Mouse (Mus musculus): ENCODE results near the gene Cct3.
A peak's percentile ranks its signal among the peaks of the same experiment; 100 is the strongest.
"Not testable (repeated sequence)": the region's sequence is repeated elsewhere in the genome, so short reads cannot be mapped to it uniquely, and the experiment has no call there.

Gene Cct3

DNA sequence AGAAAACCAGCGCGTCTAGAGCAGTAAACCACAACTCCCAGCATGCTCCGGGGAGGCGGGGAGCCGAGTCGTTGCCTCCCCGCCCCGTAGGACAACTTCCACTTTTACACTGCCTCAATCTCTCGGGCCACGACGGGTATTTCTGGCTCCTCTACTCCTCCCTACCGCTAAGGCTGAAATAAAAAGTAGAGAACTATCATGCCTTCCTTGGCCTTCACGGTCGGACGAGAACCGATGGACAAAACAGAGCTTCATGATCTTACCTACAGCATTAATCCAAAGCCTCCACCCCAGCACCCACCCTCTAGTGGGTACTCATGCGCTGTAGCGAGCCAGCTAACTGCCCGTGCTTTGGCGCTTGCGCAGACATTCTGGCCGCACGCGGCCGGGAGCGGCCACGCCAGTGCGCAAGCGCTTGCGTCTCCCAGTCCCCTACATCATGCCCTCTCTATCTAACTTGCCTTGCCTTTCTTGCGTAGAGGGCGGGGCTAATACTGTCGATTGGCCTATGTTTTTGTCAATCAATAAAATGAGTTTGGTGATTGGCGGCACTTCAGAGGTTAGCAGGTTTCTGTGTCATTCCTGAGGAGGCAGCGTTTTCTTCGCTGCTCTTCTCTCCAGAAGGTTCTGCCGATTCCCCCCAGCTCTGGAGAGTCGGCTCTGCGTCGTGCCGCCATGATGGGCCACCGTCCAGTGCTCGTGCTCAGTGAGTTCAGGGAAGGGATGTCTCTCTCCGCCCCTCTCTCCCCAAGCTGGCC is at the start of gene Cct3, which contains the start of gene Tsacc:
Gene Cct3 (plus strand): TSS at position 556 of the 758 bp plus-strand sequence.
Gene Tsacc (minus strand): TSS at position 439 of the 758 bp plus-strand sequence.
- DNase-seq = peak; percentile 100

DNA sequence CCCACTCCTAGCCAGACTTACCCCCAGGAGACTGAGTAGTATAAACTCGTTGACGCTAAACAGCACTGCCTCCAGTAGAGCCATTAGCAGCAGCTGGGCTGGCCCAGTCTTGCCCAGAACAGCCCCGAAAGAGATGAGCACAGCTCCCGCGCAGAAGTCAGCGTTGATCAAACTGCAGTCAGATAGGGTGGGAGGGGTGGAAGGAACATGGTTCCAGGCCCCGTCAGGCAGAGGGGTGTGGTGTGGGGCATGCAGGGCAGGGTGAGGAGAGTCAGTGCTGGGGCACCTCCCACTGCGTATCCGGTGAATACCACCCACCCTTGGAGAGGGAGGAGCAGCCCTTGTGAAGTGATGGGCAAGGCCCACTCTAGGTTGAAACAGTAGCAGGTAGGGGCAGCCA is 49.2 kb upstream of the Cct3 start:
- no peak for DNase-seq

DNA sequence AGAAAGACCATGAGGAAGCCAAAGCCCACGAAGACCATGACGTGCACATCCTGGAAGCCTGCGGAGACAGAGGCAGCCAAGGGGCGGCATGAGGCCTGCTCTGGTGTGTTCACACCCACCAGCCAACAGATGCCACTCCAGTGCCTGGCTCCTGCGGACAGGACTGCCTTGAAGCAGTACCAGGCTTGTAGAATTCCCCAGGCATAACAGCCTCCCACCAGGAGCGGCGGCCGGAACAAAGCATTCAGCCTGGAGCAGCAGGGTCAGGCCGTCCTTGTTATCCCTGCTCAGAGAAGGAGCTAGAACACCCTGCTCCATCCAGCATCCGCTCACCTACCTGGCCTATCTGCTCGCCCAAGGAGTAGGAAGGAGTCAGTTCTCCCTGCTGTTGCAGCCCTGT is 48.5 kb upstream of the Cct3 start:
- no peak for DNase-seq

DNA sequence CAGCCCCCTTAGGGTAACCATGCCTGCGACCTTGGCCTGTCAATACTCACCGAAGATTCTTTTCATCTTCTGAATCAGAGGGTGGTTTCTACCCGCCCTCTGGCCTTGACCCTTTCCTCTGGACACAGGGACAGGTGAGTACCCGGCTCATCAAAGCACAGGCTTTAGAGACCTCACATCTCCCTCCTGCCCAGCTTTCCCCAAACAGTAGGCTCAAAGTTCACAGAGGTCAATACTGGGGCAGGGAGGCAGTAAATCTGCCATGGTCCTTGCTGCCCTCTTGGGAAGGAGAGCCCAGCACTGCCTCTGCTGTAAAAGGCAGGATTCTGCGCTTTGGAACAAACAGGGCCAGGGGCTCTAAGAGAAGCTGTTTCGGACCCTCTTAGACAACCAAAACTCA is 44.2 kb upstream of the Cct3 start:
- no peak for DNase-seq

DNA sequence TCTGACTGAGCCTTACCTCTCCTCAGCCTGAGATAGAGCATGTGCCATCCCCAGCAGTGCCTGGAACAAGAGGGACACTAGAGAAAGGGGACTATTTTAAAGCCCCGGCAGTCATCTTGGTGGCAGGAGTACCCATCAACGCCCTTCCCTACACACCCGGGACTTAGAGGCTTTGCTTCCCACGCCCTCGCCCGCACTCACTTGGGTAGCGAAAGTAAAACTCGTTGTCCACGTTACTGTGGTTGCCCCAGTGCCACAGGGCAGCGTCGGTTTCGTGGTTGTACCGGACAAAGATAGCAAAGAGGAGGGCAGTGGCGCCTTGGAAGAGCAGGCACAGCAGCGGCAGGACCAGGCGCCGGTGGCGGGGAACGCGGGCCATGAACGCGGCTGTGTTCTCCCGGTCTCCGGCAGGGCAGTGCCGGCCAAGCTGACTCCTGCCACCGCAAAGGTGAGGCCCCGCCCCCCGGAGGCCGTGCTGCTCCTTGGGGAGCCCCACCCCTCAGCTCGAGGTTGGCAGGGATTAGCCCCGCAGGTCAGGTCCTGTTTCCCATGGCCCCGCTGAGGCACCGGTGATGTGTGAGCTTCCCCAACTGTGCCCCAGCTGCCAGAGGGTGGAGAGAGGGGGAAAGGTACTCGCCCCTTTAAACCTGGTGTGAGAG is 42.5 kb upstream of the Cct3 start, which contains the start of gene Rhbg:
Gene Rhbg (minus strand): TSS at position 442 of the 659 bp plus-strand sequence.
- peak; percentile 58 for DNase-seq

DNA sequence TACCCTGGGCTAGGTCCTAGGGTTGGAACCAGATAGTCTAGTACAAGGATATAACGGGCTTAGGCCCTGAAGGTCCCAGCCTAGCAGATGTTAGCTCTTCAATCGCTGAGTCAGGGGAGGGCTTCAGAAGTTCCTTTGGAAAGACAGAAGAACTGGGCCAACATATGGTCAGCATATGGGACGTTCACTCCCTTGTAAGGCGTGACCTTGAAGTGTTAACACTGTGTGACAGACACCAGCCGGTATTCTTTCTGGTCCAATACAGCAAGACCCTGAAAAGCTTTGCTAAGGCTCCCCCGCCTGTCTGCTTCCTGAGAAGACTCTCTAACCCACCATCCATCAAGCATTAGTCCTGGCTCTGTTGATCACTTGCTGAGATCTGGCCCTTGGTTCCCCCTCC is 41.0 kb upstream of the Cct3 start:
- no peak for DNase-seq

DNA sequence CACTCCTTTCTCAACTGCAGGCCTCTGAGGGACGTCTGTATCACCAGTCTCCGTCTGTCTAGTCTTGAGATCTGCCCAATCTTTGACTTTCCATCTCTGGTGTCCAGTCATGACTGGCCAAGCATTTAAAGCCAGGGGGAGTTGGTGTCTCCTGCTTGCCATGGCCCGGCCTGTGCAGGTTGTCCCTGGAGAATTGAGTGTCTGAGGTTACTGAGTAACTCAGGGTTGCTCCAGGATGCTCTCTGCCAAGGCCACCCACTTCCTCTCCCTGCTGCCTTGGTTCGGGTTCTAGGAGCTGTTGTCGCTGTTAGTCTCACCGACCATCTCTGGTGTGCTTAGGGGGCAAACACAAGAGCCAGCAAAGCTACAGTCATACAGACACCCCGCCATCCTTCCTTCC is 40.5 kb upstream of the Cct3 start:
- DNase-seq = no peak

DNA sequence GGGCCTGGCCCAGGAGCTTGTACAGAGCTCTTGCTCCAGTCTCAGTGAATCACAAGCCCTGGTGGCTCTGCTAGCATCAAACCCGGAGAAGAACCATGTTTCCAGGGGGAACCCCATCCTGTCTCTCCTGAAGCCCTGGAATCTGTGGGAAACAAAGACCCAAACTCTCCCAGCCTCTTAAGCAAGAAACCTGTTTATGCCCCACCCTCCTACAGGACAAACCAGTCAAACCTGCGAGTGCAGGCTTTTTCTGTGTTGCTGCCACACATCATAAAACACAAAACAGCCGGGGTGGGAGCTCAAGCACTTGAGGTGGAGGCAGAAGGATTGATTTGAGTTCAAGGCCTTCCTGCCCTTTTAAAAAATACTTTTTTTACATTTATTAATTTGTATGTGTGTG is 34.6 kb upstream of the Cct3 start:
- no peak for DNase-seq

DNA sequence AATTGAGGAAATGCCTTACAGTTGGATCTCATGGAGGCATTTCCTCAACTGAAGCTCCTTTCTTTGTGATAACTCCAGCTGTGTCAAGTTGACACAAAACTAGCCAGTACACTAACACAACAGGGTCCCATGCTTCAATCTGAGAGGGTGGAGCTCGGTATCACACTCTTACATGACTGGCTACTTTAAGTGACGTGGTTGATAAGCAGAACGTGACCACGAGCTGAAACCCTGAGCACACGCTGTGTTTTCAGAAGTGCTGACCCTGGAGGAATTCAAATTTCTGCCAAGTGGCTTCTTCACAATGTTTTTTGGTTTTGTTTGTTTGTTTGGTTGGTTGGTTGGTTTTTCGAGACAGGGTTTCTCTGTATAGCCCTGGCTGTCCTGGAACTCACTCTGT is 28.9 kb upstream of the Cct3 start:
- DNase-seq = not testable (repeated sequence)

DNA sequence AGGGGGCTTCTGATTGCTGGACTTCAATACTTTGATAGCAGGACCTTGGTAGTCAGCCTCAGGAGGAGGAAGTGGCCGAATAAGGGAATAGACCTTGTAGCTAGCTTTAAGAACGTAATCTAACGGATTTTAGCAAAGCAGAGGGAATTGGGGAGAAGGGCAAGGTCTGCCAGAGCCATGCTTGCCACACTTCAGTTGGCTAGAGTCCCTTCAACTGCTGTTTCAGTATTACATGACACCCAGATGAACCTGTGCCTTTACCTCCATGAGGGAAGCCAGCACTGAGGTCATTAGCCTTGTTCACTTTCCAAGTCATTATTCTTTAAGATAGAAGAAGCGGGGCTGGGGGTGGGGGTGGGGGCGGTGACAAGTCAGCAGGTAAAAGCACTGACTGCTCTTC is 27.9 kb upstream of the Cct3 start:
- no peak for DNase-seq

DNA sequence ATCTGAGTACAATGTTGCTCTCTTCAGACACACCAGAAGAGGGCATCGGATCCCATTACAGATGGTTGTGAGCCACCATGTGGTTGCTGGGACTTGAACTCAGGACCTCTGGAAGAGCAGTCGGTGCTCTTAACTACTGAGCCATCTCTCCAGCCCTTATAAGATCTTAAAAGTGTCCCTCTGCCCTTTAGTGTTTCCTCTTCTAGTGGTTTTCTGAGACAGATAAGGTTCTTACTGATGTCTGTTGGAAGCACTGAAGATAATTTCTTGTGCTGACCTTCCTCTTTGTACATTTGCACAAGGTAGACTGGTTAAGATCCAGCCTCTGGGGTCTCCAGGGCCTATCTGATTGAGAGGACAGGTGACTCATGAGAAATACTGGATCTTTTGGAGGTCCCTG is 25.6 kb upstream of the Cct3 start:
- DNase-seq = not testable (repeated sequence)

DNA sequence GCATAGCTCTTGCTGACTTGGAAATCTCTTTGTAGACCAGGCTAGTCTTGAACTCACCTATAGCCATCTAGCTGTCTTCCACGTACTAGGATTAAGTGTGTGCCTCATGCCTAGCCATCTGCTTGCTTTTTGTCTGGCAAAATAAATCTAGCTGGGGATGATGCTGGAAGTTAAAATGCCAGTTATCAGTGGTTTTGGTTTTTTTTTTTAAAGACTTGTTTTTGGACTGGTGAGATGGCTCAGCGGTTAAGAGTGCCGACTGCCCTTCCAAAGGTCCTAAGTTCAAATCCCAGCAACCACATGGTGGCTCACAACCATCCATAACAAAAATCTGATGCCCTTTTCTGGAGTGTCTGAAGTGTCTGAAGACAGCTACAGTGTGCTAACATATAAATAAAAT is 25.1 kb upstream of the Cct3 start:
- no peak for DNase-seq

DNA sequence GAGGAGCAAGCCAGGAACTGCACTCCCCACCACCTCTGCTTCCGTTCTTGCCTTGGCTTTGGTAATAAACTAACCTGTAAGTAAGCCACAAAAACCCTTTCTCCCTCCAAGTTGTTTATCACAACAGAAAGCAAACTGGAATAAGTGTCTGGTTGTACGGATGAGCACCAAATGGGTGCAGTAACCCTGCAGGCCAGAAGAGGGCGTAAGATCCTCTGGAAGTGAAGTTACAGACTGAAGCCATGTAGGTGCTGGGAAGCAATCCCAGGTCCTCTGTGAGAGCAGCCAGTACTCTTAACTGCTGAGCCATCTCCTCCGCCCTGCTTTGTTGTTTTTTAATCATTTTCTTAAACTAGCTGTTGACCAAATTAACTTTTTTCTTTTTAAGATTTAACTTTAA is 22.9 kb upstream of the Cct3 start:
- DNase-seq = no peak

DNA sequence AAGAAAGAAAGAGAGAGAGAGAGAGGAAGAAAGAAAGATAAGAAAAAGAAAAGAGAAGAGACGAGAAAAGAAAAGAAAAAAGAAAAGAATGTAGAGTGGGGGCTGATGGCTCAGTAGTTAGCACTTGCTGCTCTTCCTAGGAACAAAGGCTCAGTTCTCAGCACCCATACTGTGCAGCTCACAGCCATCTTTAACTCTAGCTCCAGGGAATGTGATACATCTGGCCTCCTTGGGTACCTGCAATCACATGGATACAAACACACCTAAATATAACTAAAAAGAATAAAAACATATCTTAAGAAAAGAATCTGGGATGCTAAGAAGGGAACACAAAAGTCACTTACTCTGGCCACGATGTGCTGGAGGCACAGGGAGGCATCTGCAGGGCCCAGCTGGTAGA is 20.8 kb upstream of the Cct3 start:
- DNase-seq = no peak

DNA sequence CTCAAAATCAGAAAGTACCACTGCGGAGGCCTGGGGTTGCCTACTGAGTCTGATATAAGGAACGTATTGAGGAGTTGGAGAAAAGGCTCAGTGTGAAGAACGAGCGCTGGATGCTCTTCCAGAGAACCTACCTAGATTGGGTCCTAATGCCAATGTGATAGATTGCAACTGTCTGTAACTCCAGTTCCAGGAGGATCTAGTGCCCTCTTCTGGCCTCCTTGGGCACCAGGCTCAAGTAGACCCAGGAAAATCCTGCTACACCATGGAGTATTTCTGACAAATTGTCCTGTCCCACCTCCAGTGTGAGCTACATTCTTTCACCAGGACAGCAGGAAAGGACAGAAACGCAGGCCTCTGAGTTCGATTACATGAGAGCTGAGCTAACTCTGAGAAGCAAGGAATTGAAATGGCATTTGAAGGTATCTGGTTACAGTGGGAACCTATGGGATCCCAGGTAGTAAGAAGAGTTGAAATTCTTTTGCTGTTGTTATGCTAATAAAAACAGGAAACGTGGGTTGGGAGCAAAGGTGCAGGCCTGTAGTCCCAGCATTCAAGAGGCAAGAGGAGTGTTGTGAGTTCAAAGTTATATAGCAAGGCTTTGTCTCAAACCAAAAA is 20.3 kb upstream of the Cct3 start:
- DNase-seq = peak; percentile 41

DNA sequence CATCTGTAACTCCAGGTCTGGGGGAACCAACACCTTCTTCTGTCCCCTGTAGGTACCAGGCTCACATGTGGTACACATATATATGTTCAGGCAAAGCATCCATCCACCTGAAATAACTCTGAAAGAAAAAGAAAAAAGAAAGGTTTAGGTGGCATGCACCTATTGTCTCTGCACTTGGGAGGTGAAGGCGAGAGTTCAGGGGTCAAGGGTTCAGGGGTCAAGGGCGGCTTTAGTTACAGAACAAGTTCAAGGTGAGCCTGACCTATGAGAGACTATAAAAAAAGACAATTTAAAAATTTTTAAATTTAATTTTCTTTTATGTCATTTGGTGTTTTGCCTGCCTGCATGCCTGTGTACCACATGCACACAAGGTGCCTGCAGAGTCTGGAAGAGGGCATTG is 16.9 kb upstream of the Cct3 start:
- DNase-seq = no peak

DNA sequence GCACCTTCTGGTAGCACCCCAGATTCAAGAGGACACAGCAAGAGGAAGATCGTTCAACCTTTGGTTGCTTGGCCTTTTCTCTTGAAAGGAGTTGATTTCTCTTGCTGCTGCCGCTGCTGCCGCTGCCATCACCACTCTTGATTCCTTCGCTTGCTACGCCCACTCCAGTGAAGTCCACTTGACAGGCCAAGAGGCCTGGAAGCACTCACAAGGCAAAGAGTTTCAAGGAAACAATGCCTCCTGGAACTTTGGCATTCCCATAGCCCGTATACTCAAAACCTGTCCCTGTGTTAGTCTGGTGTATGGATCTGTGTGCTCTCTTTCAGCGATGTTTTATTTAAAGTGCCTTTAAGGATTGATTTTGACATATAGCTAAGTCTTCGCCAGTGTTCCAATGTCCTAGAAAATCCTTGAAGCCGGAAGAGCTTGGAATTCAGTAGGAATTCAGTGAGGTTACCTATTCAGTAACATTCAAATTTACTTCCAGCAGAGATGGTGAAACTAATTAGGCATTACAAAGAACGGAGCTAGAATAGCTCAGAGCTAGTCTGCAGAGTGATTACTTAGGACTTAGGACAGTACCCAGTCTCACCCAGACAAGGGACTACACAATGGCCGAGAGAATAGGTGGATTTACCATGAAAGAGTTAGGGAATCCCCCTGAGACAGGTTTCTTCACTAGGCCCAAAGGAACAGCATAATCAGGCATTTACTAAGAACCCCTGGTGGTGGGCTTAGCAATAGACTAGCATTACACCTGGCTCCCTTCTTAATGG is 15.6 kb upstream of the Cct3 start:
- DNase-seq = not testable (repeated sequence)

DNA sequence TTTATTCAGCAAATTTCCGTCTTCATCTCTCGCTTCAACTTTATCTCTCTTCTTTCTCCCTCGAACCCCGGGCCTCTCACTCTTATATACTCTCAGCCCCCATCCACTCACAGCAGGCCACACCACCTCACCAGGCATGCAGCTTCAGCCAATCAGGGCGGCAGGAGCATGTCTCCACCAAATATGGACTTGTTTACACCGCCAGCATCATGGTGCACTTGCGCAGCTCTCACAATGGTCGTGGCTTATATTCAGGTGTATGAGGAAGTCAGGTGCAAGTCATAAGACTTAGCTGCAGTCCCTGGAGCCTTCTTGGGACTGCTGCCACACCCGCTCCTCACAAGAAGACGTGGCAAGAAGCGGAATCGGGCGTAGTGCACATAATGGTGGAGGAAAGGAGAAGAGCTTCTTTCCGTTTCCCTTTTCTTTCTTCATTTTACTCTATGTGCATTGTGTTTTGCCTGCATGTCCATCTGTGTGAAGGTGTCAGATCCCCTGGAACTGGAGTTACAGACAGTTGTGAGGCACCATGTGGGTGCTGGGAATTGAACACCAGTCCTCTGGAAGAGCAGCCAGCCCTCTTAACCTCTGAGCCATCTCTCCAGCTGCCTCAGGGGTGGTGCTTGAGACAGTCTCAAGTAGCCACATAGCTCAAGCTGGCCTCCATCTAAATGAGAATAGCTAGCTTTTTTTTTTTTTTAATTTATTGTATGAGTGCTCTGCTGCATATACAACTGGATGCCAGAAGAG is 11.9 kb upstream of the Cct3 start:
- not testable (repeated sequence) for DNase-seq

DNA sequence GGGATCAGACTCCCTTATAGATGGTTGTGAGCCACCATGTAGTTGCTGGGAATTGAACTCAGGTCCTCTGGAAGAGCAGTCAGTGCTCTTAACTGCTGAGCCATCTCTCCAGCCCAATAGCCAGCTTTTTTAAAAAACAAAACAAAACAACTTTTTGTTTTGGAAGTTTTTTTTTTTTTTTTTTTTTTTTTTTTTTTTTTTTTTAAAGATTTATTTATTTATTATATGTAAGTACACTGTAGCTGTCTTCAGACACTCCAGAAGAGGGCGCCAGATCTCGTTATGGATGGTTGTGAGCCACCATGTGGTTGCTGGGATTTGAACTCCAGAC is 11.4 kb upstream of the Cct3 start:
- DNase-seq = not testable (repeated sequence)

DNA sequence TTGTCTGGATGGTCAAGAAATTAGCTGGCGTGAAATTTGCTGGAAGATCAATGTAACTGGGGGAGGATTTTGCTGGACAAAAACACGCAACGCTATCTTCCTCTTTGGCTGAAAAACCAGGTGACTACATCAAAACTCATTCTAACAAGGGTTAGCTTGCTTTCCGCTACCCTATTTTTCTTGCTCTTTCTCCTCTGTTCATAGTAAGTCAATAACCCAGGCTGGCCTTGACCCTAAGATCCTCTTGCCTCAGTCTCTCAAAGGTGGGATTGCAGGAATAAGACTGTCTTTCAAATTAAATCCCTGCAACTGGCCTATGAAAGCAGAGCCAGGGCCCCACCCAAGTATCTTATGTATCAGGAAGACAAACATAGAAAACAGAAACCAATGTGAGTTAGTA is 9.8 kb upstream of the Cct3 start, which contains the start of gene Gm38392:
Gene Gm38392 (minus strand): TSS at position 101 of the 400 bp plus-strand sequence.
- no peak for DNase-seq

DNA sequence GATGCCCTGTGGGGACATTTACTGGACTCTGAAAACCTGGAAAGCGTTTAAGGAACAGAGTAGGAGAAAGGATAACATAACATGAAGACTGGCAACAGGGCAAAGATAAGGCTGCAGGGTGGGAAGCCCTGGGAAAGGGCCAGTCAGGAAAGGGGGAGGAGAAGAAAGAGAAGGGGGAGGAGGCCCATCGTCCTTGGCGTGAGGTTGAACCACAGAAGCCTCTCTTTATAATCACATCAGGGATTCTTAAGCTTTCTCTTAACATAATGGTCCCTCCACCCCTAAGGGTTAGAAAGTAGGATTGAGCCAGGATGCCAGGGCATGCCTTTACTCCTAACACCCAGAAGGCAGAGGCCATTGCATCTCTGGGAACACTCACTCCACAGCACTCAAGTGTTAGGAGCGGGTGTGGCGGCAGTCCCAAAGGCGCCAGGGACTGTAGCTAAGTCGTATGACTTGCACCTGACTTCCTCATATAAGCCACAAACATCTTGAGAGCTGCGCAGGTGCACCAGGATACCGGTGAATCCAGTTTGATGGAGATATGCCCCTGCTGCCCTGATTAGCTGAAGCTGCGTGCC is 8.7 kb upstream of the Cct3 start:
- not testable (repeated sequence) for DNase-seq

DNA sequence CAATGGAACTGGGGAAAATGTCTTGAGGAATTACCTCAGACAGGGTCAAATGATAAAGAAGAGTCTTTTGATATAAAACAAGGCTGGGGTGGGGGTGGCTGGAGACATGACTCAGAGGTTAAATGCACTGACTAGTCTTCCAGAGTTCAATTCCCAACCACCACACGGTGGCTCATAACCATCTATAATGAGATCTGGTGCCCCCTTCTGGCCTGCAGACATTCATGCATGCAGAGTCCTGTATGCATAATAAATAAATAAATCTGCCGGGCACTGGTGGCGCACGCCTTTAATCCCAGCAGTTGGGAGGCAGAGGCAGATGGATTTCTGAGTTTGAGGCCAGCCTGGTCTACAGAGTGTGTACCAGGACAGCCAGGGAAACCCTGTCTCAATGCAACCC is 4.9 kb upstream of the Cct3 start:
- peak; percentile 28 for DNase-seq
